Mouse (Mus musculus) T-helper 17 cell (primary cell): ENCODE results near the gene Syngap1.

Experiments used
- in situ Hi-C, 2 experiments: fragments of 300-600 bp; cut with MboI, MseI; formaldehyde crosslinking; loops; 1 replicate in 1 of 2; 2 replicates in 1 of 2; pipeline ENCODE4 v1.15.1; 2025; ENCODE audit warnings: high pct_unique_total_duplicates in 2 of 2

Gene Syngap1

GRCm38 (mm10) chr17:26985503-26986179 lies 44.6 kb downstream of the Syngap1 start:
- in situ Hi-C loops, result no loop called here

- in situ Hi-C loops, result no loop called here
Measured at GRCm38 (mm10) chr17:26990521-26990920, 49.5 kb downstream of the Syngap1 start.

GRCm38 (mm10) chr17:26994410-26994809 lies 53.4 kb downstream of the Syngap1 start:
- in situ Hi-C loops, result no loop called here

GRCm38 (mm10) chr17:26995006-26995405 lies 54.0 kb downstream of the Syngap1 start:
- in situ Hi-C loops, result no loop called here

GRCm38 (mm10) chr17:26995562-26995961 lies 54.5 kb downstream of the Syngap1 start:
- in situ Hi-C loops, result no loop called here

- in situ Hi-C loops, result no loop called here
Measured at GRCm38 (mm10) chr17:26997661-26998060, 56.6 kb downstream of the Syngap1 start.

GRCm38 (mm10) chr17:26998283-26998682 lies 57.2 kb downstream of the Syngap1 start:
- in situ Hi-C loops, result no loop called here

- in situ Hi-C loops, result no loop called here
Measured at GRCm38 (mm10) chr17:26999996-27000395, 58.9 kb downstream of the Syngap1 start.

GRCm38 (mm10) chr17:27001151-27001550 lies 60.1 kb downstream of the Syngap1 start:
- in situ Hi-C loops, result no loop called here

GRCm38 (mm10) chr17:27001889-27002288 lies 60.8 kb downstream of the Syngap1 start:
- in situ Hi-C loops, result no loop called here

- in situ Hi-C loops, result no loop called here
Measured at GRCm38 (mm10) chr17:27004431-27004830, 63.4 kb downstream of the Syngap1 start.

- in situ Hi-C loops, result no loop called here
Measured at GRCm38 (mm10) chr17:27004903-27005485, 63.9 kb downstream of the Syngap1 start.

- in situ Hi-C loops, result no loop called here
Measured at GRCm38 (mm10) chr17:27005644-27006043, 64.6 kb downstream of the Syngap1 start.

GRCm38 (mm10) chr17:27008277-27008676 lies 67.2 kb downstream of the Syngap1 start:
- in situ Hi-C loops, result no loop called here

- in situ Hi-C loops, result no loop called here
Measured at GRCm38 (mm10) chr17:27011167-27011566, 70.1 kb downstream of the Syngap1 start.

GRCm38 (mm10) chr17:27011998-27012672 lies 71.1 kb downstream of the Syngap1 start:
- in situ Hi-C loops, result no loop called here

GRCm38 (mm10) chr17:27012909-27013308 lies 71.9 kb downstream of the Syngap1 start:
- in situ Hi-C loops, result no loop called here

GRCm38 (mm10) chr17:27017564-27018499 lies 76.8 kb downstream of the Syngap1 start:
- in situ Hi-C loops, result no loop called here

- in situ Hi-C loops, result no loop called here
Measured at GRCm38 (mm10) chr17:27018555-27019196, 77.6 kb downstream of the Syngap1 start.

- in situ Hi-C loops, result no loop called here
Measured at GRCm38 (mm10) chr17:27021076-27021475, 80.0 kb downstream of the Syngap1 start.

- in situ Hi-C loops, result no loop called here
Measured at GRCm38 (mm10) chr17:27021736-27022135, 80.7 kb downstream of the Syngap1 start.
